Mouse (Mus musculus): ENCODE measurements at regions not wholly inside any gene's neighbourhood (a gene's known extent, or its start where the extent isn't known, plus 50 kb on each side); places are given as distances from the start of the nearest gene placed in this dataset.
"Not testable (repeated sequence)": the region's sequence is repeated elsewhere in the genome, so short reads cannot be mapped to it uniquely, and the experiment has no call there.

GRCm38 (mm10) chr10:96709698-96710356 lies 93.0 kb downstream of the Btg1 start:
- 85% methylated on average over 13 of the region's 13 CpGs for WGBS

GRCm38 (mm10) chr10:96711993-96712392 lies 95.2 kb downstream of the Btg1 start:
- no peaks in the 10 kb centered on the region for H3K9me3 ChIP-seq
- H3K27me3 ChIP-seq = no peaks in the 10 kb centered on the region
- no peak overlapping the region for H3K4me3 ChIP-seq
- no peak overlapping the region for H3K4me2 ChIP-seq (replicated peaks)
- ATAC-seq (replicated peaks) = no peak
- H3K9ac ChIP-seq (replicated peaks) = no peak overlapping the region
- no peak overlapping the region for H3K27ac ChIP-seq (replicated peaks)
- H3K4me1 ChIP-seq = peaks cover 2% of the 10 kb centered on the region
- WGBS = 82% methylated on average over 2 of the region's 2 CpGs
- no peaks in the 10 kb centered on the region for H3K36me3 ChIP-seq

More at GRCm38 (mm10) chr10:96709698-96710356, 93.0 kb downstream of the Btg1 start:
- Histone ChIP-seq H3K27ac (replicated peaks) (no peak overlapping the region), H3K4me2 (replicated peaks) (no peak overlapping the region), H3K36me3 (no peaks in the 10 kb centered on the region), H3K9me3 (no peaks in the 10 kb centered on the region), H3K4me3 (no peak overlapping the region), H3K27me3 (no peaks in the 10 kb centered on the region), H3K4me1 (no peaks in the 10 kb centered on the region), H3K9ac (replicated peaks) (no peak overlapping the region)
- no peak for ATAC-seq (replicated peaks)

- Histone ChIP-seq H3K4me1 (peaks cover 11% of the 10 kb centered on the region), H3K36me3 (no peaks in the 10 kb centered on the region), H3K9me3 (no peaks in the 10 kb centered on the region), H3K4me3 (no peak overlapping the region), H3K27me3 (no peaks in the 10 kb centered on the region), H3K9ac (replicated peaks) (no peak overlapping the region), H3K27ac (replicated peaks) (no peak overlapping the region), H3K4me2 (replicated peaks) (no peak overlapping the region)
- ATAC-seq (replicated peaks) = no peak
- 80% methylated on average over 2 of the region's 2 CpGs for WGBS
Measured at GRCm38 (mm10) chr10:96714702-96715101, 97.9 kb downstream of the Btg1 start.

GRCm38 (mm10) chr10:96717281-96717680 lies 100.5 kb downstream of the Btg1 start:
- no peak overlapping the region for H3K4me2 ChIP-seq (replicated peaks)
- 20% methylated on average over 7 of the region's 7 CpGs for WGBS
- no peak overlapping the region for H3K9ac ChIP-seq (replicated peaks)
- no peaks in the 10 kb centered on the region for H3K27me3 ChIP-seq
- no peaks in the 10 kb centered on the region for H3K36me3 ChIP-seq
- no peak overlapping the region for H3K4me3 ChIP-seq
- ATAC-seq (replicated peaks) = peak; percentile 58
- H3K27ac ChIP-seq (replicated peaks) = no peak overlapping the region
- H3K4me1 ChIP-seq = peaks cover 27% of the 10 kb centered on the region
- H3K9me3 ChIP-seq = no peaks in the 10 kb centered on the region

- not testable (repeated sequence) for H3K4me3 ChIP-seq; H3K9me3 ChIP-seq; H3K36me3 ChIP-seq; H3K27ac ChIP-seq (replicated peaks); H3K27me3 ChIP-seq; ATAC-seq (replicated peaks); H3K4me2 ChIP-seq (replicated peaks); H3K9ac ChIP-seq (replicated peaks)
- 95% methylated on average over 7 of the region's 7 CpGs for WGBS
- peaks cover 32% of the 10 kb centered on the region for H3K4me1 ChIP-seq
Measured at GRCm38 (mm10) chr10:96718706-96719105, 101.9 kb downstream of the Btg1 start.

- Histone ChIP-seq H3K27ac (replicated peaks) (no peak overlapping the region; the same call in 1 of the 2 replicates), H3K4me1 (peaks cover 32% of the 10 kb centered on the region), H3K36me3 (no peaks in the 10 kb centered on the region), H3K4me2 (replicated peaks) (no peak overlapping the region), H3K4me3 (no peak overlapping the region), H3K9ac (replicated peaks) (no peak overlapping the region), H3K9me3 (no peaks in the 10 kb centered on the region), H3K27me3 (no peaks in the 10 kb centered on the region)
- 28% methylated on average over 7 of the region's 7 CpGs for WGBS
- ATAC-seq (replicated peaks) = peak; percentile 67
Measured at GRCm38 (mm10) chr10:96720281-96720711, 103.5 kb downstream of the Btg1 start.

GRCm38 (mm10) chr10:96720956-96721688 lies 104.3 kb downstream of the Btg1 start:
- H3K4me2 ChIP-seq (replicated peaks) = no peak overlapping the region
- peak overlapping the region; percentile 65 for H3K27ac ChIP-seq (replicated peaks)
- WGBS = 20% methylated on average over 9 of the region's 9 CpGs
- no peaks in the 10 kb centered on the region for H3K9me3 ChIP-seq
- no peak overlapping the region for H3K9ac ChIP-seq (replicated peaks)
- H3K4me3 ChIP-seq = no peak overlapping the region
- ATAC-seq (replicated peaks) = no peak
- no peaks in the 10 kb centered on the region for H3K27me3 ChIP-seq
- peaks cover 32% of the 10 kb centered on the region for H3K4me1 ChIP-seq
- H3K36me3 ChIP-seq = no peaks in the 10 kb centered on the region

- Histone ChIP-seq H3K4me3 (no peak overlapping the region), H3K4me1 (peaks cover 25% of the 10 kb centered on the region), H3K4me2 (replicated peaks) (no peak overlapping the region), H3K9ac (replicated peaks) (no peak overlapping the region), H3K27me3 (no peaks in the 10 kb centered on the region), H3K27ac (replicated peaks) (peak overlapping the region; percentile 65), H3K36me3 (no peaks in the 10 kb centered on the region), H3K9me3 (no peaks in the 10 kb centered on the region)
- peak; percentile 92 for ATAC-seq (replicated peaks)
- WGBS = 14% methylated on average over 9 of the region's 9 CpGs
Measured at GRCm38 (mm10) chr10:96722491-96722890, 105.7 kb downstream of the Btg1 start.

- WGBS = 87% methylated on average over 6 of the region's 6 CpGs
- H3K4me3 ChIP-seq = no peak overlapping the region
- H3K27ac ChIP-seq (replicated peaks) = no peak overlapping the region
- H3K36me3 ChIP-seq = no peaks in the 10 kb centered on the region
- no peak for ATAC-seq (replicated peaks)
- H3K4me1 ChIP-seq = peaks cover 22% of the 10 kb centered on the region
- no peak overlapping the region for H3K9ac ChIP-seq (replicated peaks)
- no peaks in the 10 kb centered on the region for H3K27me3 ChIP-seq
- H3K9me3 ChIP-seq = no peaks in the 10 kb centered on the region
- no peak overlapping the region for H3K4me2 ChIP-seq (replicated peaks)
Measured at GRCm38 (mm10) chr10:96723071-96723470, 106.3 kb downstream of the Btg1 start.

GRCm38 (mm10) chr10:96724436-96725175 lies 107.8 kb downstream of the Btg1 start:
- H3K4me1 ChIP-seq = peaks cover 22% of the 10 kb centered on the region
- H3K9ac ChIP-seq (replicated peaks) = no peak overlapping the region
- H3K4me2 ChIP-seq (replicated peaks) = no peak overlapping the region
- H3K27me3 ChIP-seq = no peaks in the 10 kb centered on the region
- ATAC-seq (replicated peaks) = no peak
- H3K27ac ChIP-seq (replicated peaks) = no peak overlapping the region
- H3K36me3 ChIP-seq = no peaks in the 10 kb centered on the region
- H3K9me3 ChIP-seq = no peaks in the 10 kb centered on the region
- H3K4me3 ChIP-seq = no peak overlapping the region
- 54% methylated on average over 11 of the region's 11 CpGs for WGBS

GRCm38 (mm10) chr10:96726801-96727780 lies 110.3 kb downstream of the Btg1 start:
- H3K4me1 ChIP-seq = peaks cover 7% of the 10 kb centered on the region
- H3K9ac ChIP-seq (replicated peaks) = no peak overlapping the region
- H3K4me3 ChIP-seq = no peak overlapping the region
- no peak for ATAC-seq (replicated peaks)
- 85% methylated on average over 12 of the region's 12 CpGs for whole genome bisulfite sequencing
- no peak overlapping the region for H3K4me2 ChIP-seq (replicated peaks)
- no peaks in the 10 kb centered on the region for H3K36me3 ChIP-seq
- no peaks in the 10 kb centered on the region for H3K27me3 ChIP-seq
- no peak overlapping the region for H3K27ac ChIP-seq (replicated peaks)
- H3K9me3 ChIP-seq = no peaks in the 10 kb centered on the region

Data from forebrain, embryonic 15.5 days (tissue).